Mouse (Mus musculus) left cerebral cortex, postnatal 4 days (tissue): Measurements from ENCODE around the gene Sel1l. TPM values are rescaled to one million over a fixed set of nuclear protein-coding genes. Genes with fewer than 3 reads are reported as not detected.
A peak's percentile ranks its signal among the peaks of the same experiment; 100 is the strongest.

ENCODE experiments used
- DNase-seq: peaks from one replicate; pipeline ENCODE4 v3.0.0-alpha.2; 2022
- intact Hi-C: fragments of 180-260 bp; cut with DNase I; formaldehyde crosslinking; loops from one replicate; pipeline ENCODE4 v1.15.1; 2025
- total RNA-seq, 2 experiments: library from RNA; stranded (reverse); gene quantifications; 2 replicates each; pipeline ENCODE4 v1.2.3; 2021

Sel1l gene
- total RNA-seq, 2 experiments from 2014 or later, result 119 to 122 TPM

DNA sequence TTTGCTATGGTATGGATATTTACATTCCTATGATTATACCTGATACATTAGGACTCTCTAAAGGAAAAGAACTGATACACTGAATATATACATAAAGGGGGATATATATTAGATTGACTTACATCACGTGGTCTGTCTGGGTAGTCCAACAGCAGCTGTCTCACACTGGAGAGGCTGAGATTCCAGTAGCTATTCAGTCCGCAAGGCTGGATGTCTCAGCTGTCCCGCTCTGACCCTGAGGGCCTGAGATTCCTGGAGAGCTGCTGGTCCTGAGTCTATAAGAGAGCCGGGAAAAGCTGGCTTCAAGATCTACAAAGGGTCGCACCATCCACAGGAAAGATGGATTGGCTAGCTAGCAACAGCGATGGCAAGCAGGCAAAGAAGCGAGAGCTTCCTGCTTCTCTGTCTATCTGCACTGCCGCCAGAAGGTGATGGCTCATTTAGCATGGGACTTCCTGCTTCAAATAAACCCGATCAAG lies 61.0 kb downstream of the Sel1l start, which contains the start of gene Ston2:
Gene Ston2 (minus strand): TSS at position 429 of the 479 bp plus-strand sequence.
- DNase-seq, result no peak
- intact Hi-C loops, result loop anchor here (2.0 kb wide), 1 partner anchor 147 kb away; no protein-coding TSS in a partner anchor

DNA sequence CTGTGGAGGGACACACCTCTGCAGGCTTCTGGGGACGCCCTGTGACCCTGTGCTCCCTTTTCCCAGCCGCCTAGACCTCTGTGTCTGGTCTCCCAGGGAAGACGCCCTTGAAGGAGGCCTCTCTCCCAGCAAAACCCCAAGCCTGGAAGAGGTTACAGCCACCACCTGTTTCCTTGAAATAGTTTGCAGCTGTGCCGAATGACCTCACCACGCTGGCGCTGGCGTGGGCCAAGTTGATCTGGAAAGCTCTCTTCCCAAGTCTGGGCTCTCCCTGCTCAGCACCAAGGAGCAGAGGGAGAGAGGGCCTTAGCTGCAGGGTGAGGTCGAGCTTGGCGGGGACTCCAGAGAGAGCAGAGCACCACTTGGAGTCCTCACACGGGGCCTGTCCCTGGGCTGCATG lies 62.6 kb downstream of the Sel1l start:
- intact Hi-C loops, result no loop called here
- peak; percentile 42 for DNase-seq

DNA sequence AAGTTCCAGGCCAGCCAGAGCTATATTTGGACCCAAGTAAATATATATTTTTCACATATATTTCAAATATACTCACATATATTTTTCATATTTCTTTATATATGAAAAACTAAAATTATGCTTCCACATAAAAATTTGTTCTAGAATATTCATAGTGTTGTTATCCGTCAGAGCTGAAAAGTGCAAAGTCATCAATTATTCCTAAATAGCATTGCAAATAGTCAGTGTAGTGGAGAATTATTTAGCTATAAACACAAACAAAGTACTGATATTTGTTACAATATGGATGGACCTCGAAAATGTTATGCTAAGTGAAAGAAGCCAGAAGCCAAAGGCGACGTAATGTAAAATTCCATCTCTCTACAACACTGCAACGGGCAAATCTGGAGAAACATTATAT lies 67.5 kb downstream of the Sel1l start:
- intact Hi-C loops, result no loop called here
- no peak for DNase-seq

DNA sequence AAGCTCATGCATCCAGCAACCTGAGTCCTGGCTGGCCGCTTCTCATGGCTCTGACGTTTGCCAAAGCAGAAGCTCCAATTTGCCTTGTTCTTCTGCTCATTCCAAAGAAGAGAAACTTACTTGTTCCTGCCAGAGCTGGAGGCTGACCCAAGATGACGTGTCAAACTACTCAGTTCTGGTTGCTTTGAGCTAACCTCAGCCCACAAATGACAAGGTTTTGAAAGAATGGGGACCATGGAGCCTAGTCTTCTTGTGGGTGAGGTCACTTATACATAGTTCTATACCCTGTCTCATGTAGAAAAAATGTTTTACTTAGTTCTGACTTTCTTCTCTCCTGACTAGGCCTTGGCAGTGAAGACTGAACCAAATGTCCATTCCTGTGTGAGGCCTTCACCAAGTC lies 68.4 kb downstream of the Sel1l start:
- DNase-seq, result no peak
- intact Hi-C loops, result no loop called here

DNA sequence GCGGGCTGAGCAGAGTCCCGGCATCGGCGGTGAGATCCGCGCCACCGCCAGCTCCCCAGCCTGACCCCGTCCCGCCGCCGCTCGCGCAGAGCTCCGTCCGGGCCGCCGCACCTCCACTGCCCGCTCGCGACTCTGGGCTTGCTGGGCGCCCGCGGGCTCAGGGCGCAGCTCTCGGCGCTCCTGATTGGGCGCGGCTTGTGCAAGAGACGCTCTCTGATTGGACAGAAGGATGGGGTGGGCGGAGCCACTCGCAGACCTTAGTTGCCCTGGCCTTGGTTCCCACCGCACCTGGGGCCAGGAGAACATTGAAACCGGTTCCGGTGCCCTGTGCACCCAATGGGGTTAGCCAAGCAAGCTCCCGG lies 70.0 kb downstream of the Sel1l start:
- intact Hi-C loops, result no loop called here

DNA sequence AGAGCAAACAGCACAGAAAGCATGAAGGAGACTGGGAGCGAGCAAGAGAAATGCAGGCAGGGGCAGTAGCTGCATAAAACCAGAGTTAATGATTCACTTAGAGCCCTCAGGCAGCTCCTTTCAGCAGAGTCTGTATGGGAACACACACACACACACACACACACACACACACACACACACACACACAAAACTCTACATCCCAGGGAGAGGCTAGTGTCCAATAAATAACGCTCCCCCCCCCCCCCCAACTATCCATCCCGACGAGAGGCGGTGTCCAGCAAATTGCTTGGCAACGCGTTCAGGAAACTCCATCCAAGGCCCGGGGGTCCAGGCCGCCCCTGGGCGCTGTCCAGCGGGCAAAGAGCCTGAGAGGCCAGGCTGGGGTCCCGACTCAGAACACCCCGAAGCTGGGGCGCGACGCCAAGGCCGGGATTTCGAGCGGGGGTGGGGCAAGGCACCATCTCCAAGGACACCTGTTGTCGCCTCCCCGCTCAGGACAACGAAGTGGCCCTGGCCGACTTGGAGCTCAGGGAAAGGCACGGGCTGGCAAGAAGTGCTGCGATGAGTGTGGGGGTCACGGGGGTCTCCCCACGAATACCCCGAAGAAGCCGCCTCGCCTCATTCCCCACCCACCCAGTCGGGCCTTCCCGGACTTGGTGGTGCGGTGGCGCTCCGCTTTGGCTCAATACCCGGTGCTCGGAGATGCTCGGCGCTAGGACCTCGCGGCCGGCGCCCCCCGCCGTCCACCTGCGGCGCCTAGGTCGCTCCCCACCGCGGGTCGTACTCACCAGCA lies 70.5 kb downstream of the Sel1l start:
- peak; percentile 85 for DNase-seq
- intact Hi-C loops, result no loop called here

More for the DNA sequence above, 70.0 kb downstream of the Sel1l start:
- DNase-seq, result peak; percentile 77

DNA sequence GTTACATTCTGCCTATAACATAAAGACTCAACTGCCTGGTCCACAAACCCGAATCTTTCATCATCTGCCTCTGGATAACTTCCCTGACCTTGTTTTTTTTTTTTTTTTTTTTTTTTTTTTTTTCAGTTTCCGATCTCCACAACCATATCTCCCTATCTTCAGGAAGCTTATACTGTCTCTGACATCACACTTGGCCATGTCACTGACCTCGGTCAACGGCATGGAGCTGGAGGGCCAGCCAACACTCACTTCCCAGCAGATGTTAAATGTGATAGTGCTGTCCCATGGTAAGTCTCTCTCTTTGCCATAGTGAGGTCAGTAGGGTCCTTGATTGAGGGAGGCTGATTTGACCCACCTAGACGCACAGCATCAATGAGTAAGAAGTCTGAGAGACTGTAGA lies 72.6 kb downstream of the Sel1l start:
- intact Hi-C loops, result no loop called here
- no peak for DNase-seq

DNA sequence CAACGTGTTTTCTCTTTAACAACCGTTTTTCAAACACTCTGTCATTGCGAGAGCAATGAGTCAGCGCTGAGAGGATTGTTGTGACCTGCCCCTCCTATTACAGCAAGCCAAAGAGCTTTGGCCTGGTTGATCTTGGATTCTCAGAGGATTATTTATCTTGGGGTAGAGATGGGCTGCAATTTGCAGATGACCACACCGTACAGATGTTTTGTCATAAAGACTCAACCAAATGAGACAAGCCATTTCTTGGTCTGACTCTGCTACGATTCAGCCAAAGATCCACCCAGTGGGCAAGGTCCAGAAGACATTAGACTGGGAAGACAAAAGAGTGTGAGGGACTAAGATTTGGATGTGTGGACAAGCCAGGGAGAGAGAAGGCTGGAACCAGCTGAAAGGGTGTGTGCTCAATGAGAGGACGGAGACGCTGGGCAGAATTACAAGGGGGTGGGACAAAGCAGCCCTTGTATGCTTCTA lies 74.1 kb downstream of the Sel1l start:
- DNase-seq, result no peak
- intact Hi-C loops, result no loop called here

- no peak for DNase-seq
- intact Hi-C loops, result no loop called here
Measured at GRCm38 (mm10) chr12:91768871-91769270, 80.1 kb downstream of the Sel1l start.

- no peak for DNase-seq
- intact Hi-C loops, result no loop called here
Measured at GRCm38 (mm10) chr12:91768176-91768575, 80.8 kb downstream of the Sel1l start.

- DNase-seq, result peak; percentile 43
- intact Hi-C loops, result no loop called here
Measured at GRCm38 (mm10) chr12:91766338-91767107, 82.4 kb downstream of the Sel1l start.

DNA sequence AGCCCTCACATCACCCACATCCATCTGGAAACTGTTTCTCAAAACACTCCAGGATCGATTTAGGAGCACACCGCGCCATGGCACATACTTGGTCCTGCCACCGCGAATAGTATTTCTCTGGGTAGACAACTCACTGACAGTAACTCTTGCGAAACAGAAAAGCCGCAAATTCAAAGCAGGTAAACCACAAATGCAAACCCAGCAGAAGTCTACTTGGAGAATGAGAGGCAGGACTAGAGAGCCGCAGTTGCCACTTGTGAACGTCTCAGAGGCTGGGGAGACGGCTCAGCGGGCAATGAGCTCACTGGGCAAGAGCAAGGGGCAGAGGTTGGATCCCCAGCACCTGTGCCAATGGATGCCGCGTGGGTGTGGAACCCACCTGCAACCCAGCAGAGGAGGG lies 83.5 kb downstream of the Sel1l start:
- intact Hi-C loops, result no loop called here
- DNase-seq, result no peak

GRCm38 (mm10) chr12:91765054-91765453 lies 83.9 kb downstream of the Sel1l start:
- intact Hi-C loops, result no loop called here
- no peak for DNase-seq

GRCm38 (mm10) chr12:91764471-91764870 lies 84.5 kb downstream of the Sel1l start:
- intact Hi-C loops, result no loop called here
- DNase-seq, result peak; percentile 66

DNA sequence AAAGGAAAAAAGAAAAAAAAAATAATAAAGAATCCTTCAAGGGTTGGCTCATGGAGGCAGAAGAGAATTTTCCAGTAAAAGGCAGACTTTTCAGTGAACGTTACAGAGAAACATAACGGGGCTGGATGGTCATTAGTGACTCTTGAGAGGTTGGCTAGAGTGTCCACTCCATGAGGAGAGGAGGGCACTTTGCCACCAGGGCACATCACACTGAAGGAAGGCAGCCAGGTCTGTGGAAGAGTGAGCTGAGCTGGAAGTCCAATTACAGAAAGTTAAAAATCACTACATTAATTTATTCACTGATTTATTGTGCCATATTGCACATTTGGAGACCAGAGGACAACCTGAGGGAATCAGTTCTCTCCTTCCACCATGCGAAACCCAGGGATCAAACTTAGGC lies 89.1 kb downstream of the Sel1l start:
- intact Hi-C loops, result no loop called here
- DNase-seq, result no peak

DNA sequence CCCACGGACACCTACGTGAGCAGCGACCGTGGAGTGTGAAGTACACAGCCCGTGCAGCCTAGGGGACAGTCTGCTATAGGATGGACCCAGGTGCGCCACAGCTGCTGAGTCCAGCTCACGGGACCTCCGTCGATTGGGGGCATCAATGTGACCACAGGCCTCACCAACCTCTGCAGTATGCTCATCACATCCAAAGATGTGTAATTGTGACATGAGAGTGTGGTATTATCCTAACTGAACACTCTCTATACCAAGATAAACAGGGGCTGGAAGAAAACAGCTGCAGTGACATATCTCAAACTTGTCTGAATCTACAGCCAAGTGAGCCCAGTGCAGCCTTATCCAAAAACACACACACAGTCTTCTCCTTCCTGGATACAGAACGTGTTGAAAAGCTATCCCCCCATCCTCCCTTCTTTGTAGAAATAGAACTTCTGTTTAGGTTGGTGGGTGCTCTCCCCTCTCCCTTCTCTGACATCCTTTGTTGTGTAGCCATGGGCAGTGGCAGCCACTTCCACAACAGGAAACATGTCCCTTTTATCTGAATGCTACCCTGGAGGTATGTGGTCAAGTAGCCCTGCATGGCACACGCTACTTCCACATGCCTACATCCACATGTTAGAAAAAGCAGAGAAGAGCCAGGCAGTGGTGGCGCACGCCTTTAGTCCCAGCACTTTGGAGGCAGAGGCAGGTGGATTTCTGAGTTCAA lies 90.9 kb downstream of the Sel1l start:
- intact Hi-C loops, result no loop called here
- DNase-seq, result no peak

GRCm38 (mm10) chr12:91756562-91757166 lies 92.3 kb downstream of the Sel1l start:
- no peak for DNase-seq
- intact Hi-C loops, result no loop called here
